ENCODE assay signal across 19 mouse cellular contexts in genomic region chr2:155012991-155013390, GRCm38 (mm10). TPM values are rescaled to one million over a fixed set of nuclear protein-coding genes. Genes with fewer than 3 reads are reported as not detected.
"Had no signal": no experiment of that assay in that cellular context is flagged by ENCODE, and none has a peak within 500 bp of the region (broad histone marks: within the 10 kb centered on the region; RNA-seq: fewer than 3 reads in every experiment).

No protein-coding gene starts in this region.

- H3K36me3 ChIP-seq: limb, embryonic 15.5 days; liver, embryonic 13.5 days; lung, embryonic 15.5 days; midbrain, embryonic 15.5 days; neural tube, embryonic 12.5 days had no signal

- H3K27ac ChIP-seq: limb, embryonic 15.5 days; liver, embryonic 13.5 days; lung, embryonic 15.5 days; macrophage; midbrain, embryonic 15.5 days; neural tube, embryonic 12.5 days had no signal

- H3K9me3 ChIP-seq: limb, embryonic 15.5 days; liver, embryonic 13.5 days; lung, embryonic 15.5 days; megakaryocyte, embryonic 14.5 days; midbrain, embryonic 15.5 days; neural tube, embryonic 12.5 days had no signal

- H3K4me1 ChIP-seq: limb, embryonic 15.5 days; liver, embryonic 13.5 days; lung, embryonic 15.5 days; midbrain, embryonic 15.5 days; neural tube, embryonic 12.5 days had no signal

- ATAC-seq: intestine, postnatal 0 days; liver, postnatal 0 days; midbrain, embryonic 15.5 days had no signal

- H3K27me3 ChIP-seq: limb, embryonic 15.5 days; lung, embryonic 15.5 days; midbrain, embryonic 15.5 days; neural tube, embryonic 12.5 days had no signal

- DNase-seq: kidney, adult 8-10 months; kidney, postnatal 25 days; liver, embryonic 13.5 days; liver, postnatal 0 days; lung, postnatal 14 days; right cerebral cortex, adult 18-20 months; right cerebral cortex, postnatal 25 days; thymus, postnatal 4 days had no signal

- H3K4me3 ChIP-seq: limb, embryonic 15.5 days; liver, embryonic 13.5 days; lung, embryonic 15.5 days; megakaryocyte, embryonic 14.5 days; midbrain, embryonic 15.5 days; neural tube, embryonic 12.5 days had no signal

- H3K4me2 ChIP-seq: limb, embryonic 15.5 days; liver, embryonic 13.5 days; lung, embryonic 15.5 days; midbrain, embryonic 11.5 days; midbrain, embryonic 15.5 days; neural tube, embryonic 12.5 days had no signal

- H3K9ac ChIP-seq: limb, embryonic 15.5 days; liver, embryonic 13.5 days; liver, postnatal 0 days; lung, embryonic 15.5 days; midbrain, embryonic 15.5 days; neural tube, embryonic 12.5 days had no signal

RNA-seq across cellular contexts. Expression of gene Gm14226, which starts 5.1 kb away (rescaled TPM):
- total RNA-seq: monocyte, adult 5-6 weeks; neutrophil, adult 5-6 weeks had no signal
- polyA plus RNA-seq: macrophage; small intestine, adult 2 months had no signal
